Mouse (Mus musculus): ENCODE measurements around the gene Noxo1.
"Not testable (repeated sequence)": the region's sequence is repeated elsewhere in the genome, so short reads cannot be mapped to it uniquely, and the experiment has no call there.

Gene Noxo1

GRCm38 (mm10) chr17:24677500-24678080, 18.4 kb upstream of the Noxo1 start:
- DNase-seq: no peak

- peak; percentile 59 to 80 for DNase-seq
Observed at GRCm38 (mm10) chr17:24686514-24686913, 9.5 kb upstream of the Noxo1 start.

GRCm38 (mm10) chr17:24687146-24687595, 8.9 kb upstream of the Noxo1 start:
- peak; percentile 64 to 85 for DNase-seq

- DNase-seq: no peak
Observed at GRCm38 (mm10) chr17:24687599-24687998, 8.4 kb upstream of the Noxo1 start.

- DNase-seq: no peak
Observed at GRCm38 (mm10) chr17:24689251-24690081, 6.6 kb upstream of the Noxo1 start, which contains the start of gene Syngr3. Gene Syngr3 (minus strand): TSS chr17:24689955.

- DNase-seq: no peak
Observed at GRCm38 (mm10) chr17:24692385-24692784, 3.6 kb upstream of the Noxo1 start.

GRCm38 (mm10) chr17:24695326-24696010, 566 bp upstream of the Noxo1 start:
- DNase-seq: peak; percentile 50 to 55

GRCm38 (mm10) chr17:24697985-24698384, 2.0 kb downstream of the Noxo1 start:
- peak in 1 of 2 experiments; percentile 54 for DNase-seq

- DNase-seq: no peak
Observed at GRCm38 (mm10) chr17:24698715-24699114, 2.7 kb downstream of the Noxo1 start.

- DNase-seq: no peak
Observed at GRCm38 (mm10) chr17:24699473-24699872, 3.4 kb downstream of the Noxo1 start.

- no peak for DNase-seq
Observed at GRCm38 (mm10) chr17:24701251-24701650, 5.2 kb downstream of the Noxo1 start.

- DNase-seq: no peak
Observed at GRCm38 (mm10) chr17:24705821-24706220, 9.8 kb downstream of the Noxo1 start.

- DNase-seq: peak; percentile 95 to 97
Observed at GRCm38 (mm10) chr17:24706982-24707800, 11.2 kb downstream of the Noxo1 start, which contains the start of gene Tbl3. Gene Tbl3 (minus strand): TSS chr17:24707660.

- peak in 1 of 2 experiments; percentile 37 for DNase-seq
Observed at GRCm38 (mm10) chr17:24707801-24708425, 11.9 kb downstream of the Noxo1 start.

GRCm38 (mm10) chr17:24708646-24709045, 12.6 kb downstream of the Noxo1 start:
- no peak for DNase-seq

- DNase-seq: no peak
Observed at GRCm38 (mm10) chr17:24715556-24715955, 19.5 kb downstream of the Noxo1 start.

- no peak for DNase-seq
Observed at GRCm38 (mm10) chr17:24716166-24716682, 20.2 kb downstream of the Noxo1 start.

GRCm38 (mm10) chr17:24717943-24718342, 21.9 kb downstream of the Noxo1 start, which contains the start of the genes Rnf151 and Rps2:
Gene Rnf151 (minus strand): TSS chr17:24718063.
Gene Rps2 (plus strand): TSS chr17:24718116.
- DNase-seq: no peak

- DNase-seq: not testable (repeated sequence)
Observed at GRCm38 (mm10) chr17:24718938-24719337, 22.9 kb downstream of the Noxo1 start.

- peak; percentile 99 for DNase-seq
Observed at GRCm38 (mm10) chr17:24719494-24720222, 23.6 kb downstream of the Noxo1 start.

- DNase-seq: not testable (repeated sequence)
Observed at GRCm38 (mm10) chr17:24720616-24721015, 24.6 kb downstream of the Noxo1 start.

Data from kidney, postnatal 36 days (tissue).